Mouse (Mus musculus) kidney, postnatal 10 days (tissue): ENCODE results near the gene Hnf4a.
"Not testable (repeated sequence)": the region's sequence is repeated elsewhere in the genome, so short reads cannot be mapped to it uniquely, and the experiment has no call there.

Experiments
- DNase-seq: peaks from one replicate; pipeline ENCODE4 v3.0.0; 2021; ENCODE audit warnings: mixed read lengths

Hnf4a gene

GRCm38 (mm10) chr2:163506300-163507004 is at the start of gene Hnf4a:
Gene Hnf4a, plus strand, starts transcription at chr2:163506808.
- DNase-seq, result no peak

- peak; percentile 19 for DNase-seq
Measured at GRCm38 (mm10) chr2:163458539-163459265, 47.9 kb upstream of the Hnf4a start.

- DNase-seq, result no peak
Measured at GRCm38 (mm10) chr2:163459380-163459779, 47.2 kb upstream of the Hnf4a start.

GRCm38 (mm10) chr2:163460622-163461021 is 46.0 kb upstream of the Hnf4a start:
- DNase-seq, result no peak

- DNase-seq, result not testable (repeated sequence)
Measured at GRCm38 (mm10) chr2:163461307-163461706, 45.3 kb upstream of the Hnf4a start.

GRCm38 (mm10) chr2:163462386-163462785 is 44.2 kb upstream of the Hnf4a start:
- no peak for DNase-seq

GRCm38 (mm10) chr2:163462801-163463200 is 43.8 kb upstream of the Hnf4a start:
- DNase-seq, result no peak

GRCm38 (mm10) chr2:163463251-163463769 is 43.3 kb upstream of the Hnf4a start:
- no peak for DNase-seq

GRCm38 (mm10) chr2:163463998-163464397 is 42.6 kb upstream of the Hnf4a start:
- DNase-seq, result no peak

GRCm38 (mm10) chr2:163464562-163464961 is 42.0 kb upstream of the Hnf4a start:
- DNase-seq, result no peak

GRCm38 (mm10) chr2:163466771-163467170 is 39.8 kb upstream of the Hnf4a start:
- no peak for DNase-seq

GRCm38 (mm10) chr2:163467585-163467984 is 39.0 kb upstream of the Hnf4a start:
- no peak for DNase-seq

- DNase-seq, result no peak
Measured at GRCm38 (mm10) chr2:163468866-163469265, 37.7 kb upstream of the Hnf4a start.

GRCm38 (mm10) chr2:163469711-163470110 is 36.9 kb upstream of the Hnf4a start:
- DNase-seq, result no peak

- no peak for DNase-seq
Measured at GRCm38 (mm10) chr2:163471136-163471535, 35.5 kb upstream of the Hnf4a start.

GRCm38 (mm10) chr2:163471710-163472465 is 34.7 kb upstream of the Hnf4a start:
- DNase-seq, result peak; percentile 22

GRCm38 (mm10) chr2:163472466-163472851 is 34.1 kb upstream of the Hnf4a start, which contains the start of gene Fitm2:
Gene Fitm2, minus strand, starts transcription at chr2:163472629.
- peak; percentile 97 for DNase-seq

- DNase-seq, result peak; percentile 41
Measured at GRCm38 (mm10) chr2:163480191-163480825, 26.3 kb upstream of the Hnf4a start.

- DNase-seq, result peak; percentile 74
Measured at GRCm38 (mm10) chr2:163481539-163482029, 25.0 kb upstream of the Hnf4a start.

GRCm38 (mm10) chr2:163487360-163487759 is 19.2 kb upstream of the Hnf4a start:
- no peak for DNase-seq

- no peak for DNase-seq
Measured at GRCm38 (mm10) chr2:163489725-163490291, 16.8 kb upstream of the Hnf4a start.

- DNase-seq, result no peak
Measured at GRCm38 (mm10) chr2:163490656-163491055, 16.0 kb upstream of the Hnf4a start.
